Mouse (Mus musculus): ENCODE data around the gene Stk11.

Stk11 gene

GRCm38 (mm10) chr10:80115290-80115943 is at the start of gene Stk11:
Gene Stk11, plus strand, starts transcription at chr10:80115803.
- DNase-seq (ENCODE audit: low spot score): peak; percentile 99

GRCm38 (mm10) chr10:80069251-80069650 is 46.4 kb upstream of the Stk11 start:
- DNase-seq (ENCODE audit: low spot score): no peak

- DNase-seq (ENCODE audit: low spot score): no peak
These were observed 45.6 kb upstream of the Stk11 start for GRCm38 (mm10) chr10:80069948-80070450.

GRCm38 (mm10) chr10:80070837-80071515 is 44.6 kb upstream of the Stk11 start:
- DNase-seq (ENCODE audit: low spot score): peak; percentile 70

GRCm38 (mm10) chr10:80071516-80071900 is 44.1 kb upstream of the Stk11 start:
- no peak for DNase-seq (ENCODE audit: low spot score)

- DNase-seq (ENCODE audit: low spot score): no peak
These were observed 42.7 kb upstream of the Stk11 start for GRCm38 (mm10) chr10:80072623-80073489.

- no peak for DNase-seq (ENCODE audit: low spot score)
These were observed 40.6 kb upstream of the Stk11 start for GRCm38 (mm10) chr10:80074813-80075601.

GRCm38 (mm10) chr10:80075924-80076323 is 39.7 kb upstream of the Stk11 start:
- no peak for DNase-seq (ENCODE audit: low spot score)

GRCm38 (mm10) chr10:80076386-80076785 is 39.2 kb upstream of the Stk11 start:
- DNase-seq (ENCODE audit: low spot score): no peak

- no peak for DNase-seq (ENCODE audit: low spot score)
These were observed 38.3 kb upstream of the Stk11 start for GRCm38 (mm10) chr10:80077312-80077711.

GRCm38 (mm10) chr10:80078366-80078765 is 37.2 kb upstream of the Stk11 start:
- no peak for DNase-seq (ENCODE audit: low spot score)

GRCm38 (mm10) chr10:80080396-80081070 is 35.1 kb upstream of the Stk11 start:
- no peak for DNase-seq (ENCODE audit: low spot score)

GRCm38 (mm10) chr10:80081075-80081474 is 34.5 kb upstream of the Stk11 start:
- no peak for DNase-seq (ENCODE audit: low spot score)

- DNase-seq (ENCODE audit: low spot score): no peak
These were observed 30.7 kb upstream of the Stk11 start for GRCm38 (mm10) chr10:80084817-80085487.

- no peak for DNase-seq (ENCODE audit: low spot score)
These were observed 28.8 kb upstream of the Stk11 start for GRCm38 (mm10) chr10:80086847-80087246.

- DNase-seq (ENCODE audit: low spot score): no peak
These were observed 28.1 kb upstream of the Stk11 start for GRCm38 (mm10) chr10:80087483-80087882.

GRCm38 (mm10) chr10:80089146-80089545 is 26.5 kb upstream of the Stk11 start:
- no peak for DNase-seq (ENCODE audit: low spot score)

- no peak for DNase-seq (ENCODE audit: low spot score)
These were observed 24.1 kb upstream of the Stk11 start for GRCm38 (mm10) chr10:80091527-80091926.

GRCm38 (mm10) chr10:80092690-80093089 is 22.9 kb upstream of the Stk11 start:
- no peak for DNase-seq (ENCODE audit: low spot score)

- DNase-seq (ENCODE audit: low spot score): no peak
These were observed 21.5 kb upstream of the Stk11 start for GRCm38 (mm10) chr10:80094085-80094484.

- DNase-seq (ENCODE audit: low spot score): no peak
These were observed 20.9 kb upstream of the Stk11 start for GRCm38 (mm10) chr10:80094684-80095083.
